Mouse (Mus musculus): ENCODE data around the gene Ppm1l.

Ppm1l gene

DNA sequence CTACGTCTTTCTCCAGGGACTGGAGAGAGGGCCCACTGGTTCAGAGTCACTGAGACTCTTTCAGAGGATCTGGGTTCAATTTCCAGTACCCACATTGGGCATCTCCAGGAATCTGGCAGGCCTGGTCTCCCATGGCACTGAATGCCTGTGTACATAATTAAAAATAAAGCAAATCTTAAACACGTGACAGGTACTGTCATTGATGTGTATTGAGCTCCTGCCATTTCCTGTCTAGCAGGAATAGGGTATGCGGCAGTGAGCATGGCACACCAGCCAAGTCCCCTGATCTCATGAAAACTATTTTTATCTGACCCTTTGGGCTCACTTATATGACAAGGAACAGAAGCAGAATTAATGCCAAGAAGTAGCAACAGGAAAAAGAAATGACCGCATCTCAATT is 110.6 kb downstream of the Ppm1l start:
- in situ Hi-C loops (cut with MboI; ENCODE audit: low sequenced_read_pairs) = no loop called here

DNA sequence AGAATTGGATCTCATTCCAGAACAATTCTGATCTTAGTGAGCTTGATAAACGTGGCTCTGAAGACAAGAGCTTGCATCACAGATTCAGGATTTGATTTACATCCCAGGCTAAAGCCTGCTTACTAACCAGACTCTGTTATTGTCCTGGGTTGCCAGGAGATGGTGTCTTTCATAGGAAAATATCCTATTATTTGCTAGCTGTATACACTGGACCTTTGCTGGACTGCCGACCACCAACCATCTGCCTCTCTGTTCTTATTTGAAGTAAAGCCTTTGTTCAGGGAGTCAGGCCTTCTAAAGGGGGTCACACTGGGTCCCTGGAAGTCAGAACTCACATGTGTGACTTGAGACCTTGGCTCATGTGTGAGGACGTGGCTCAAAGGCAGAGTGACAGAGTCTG is 111.6 kb downstream of the Ppm1l start:
- in situ Hi-C loops (cut with MboI; ENCODE audit: low sequenced_read_pairs) = no loop called here

DNA sequence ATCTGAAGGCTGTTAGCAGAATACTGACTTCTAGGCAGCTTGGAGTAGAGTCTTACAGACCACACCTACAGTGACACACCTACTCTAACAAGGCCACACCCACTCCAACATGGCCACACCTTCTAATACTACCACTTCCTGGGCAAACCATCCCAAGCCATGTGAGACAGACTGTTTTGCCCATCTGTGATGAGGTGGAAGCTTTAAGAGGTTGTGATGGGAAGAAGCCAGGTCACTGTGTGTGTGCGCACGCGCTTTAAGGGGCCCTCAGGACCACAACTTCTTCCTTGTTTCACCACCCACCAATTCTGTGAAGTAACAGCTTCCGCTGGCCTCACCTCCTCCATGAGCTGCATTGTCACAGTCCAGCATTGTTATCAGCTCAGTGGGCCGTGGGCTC is 112.7 kb downstream of the Ppm1l start:
- in situ Hi-C loops (cut with MboI; ENCODE audit: low sequenced_read_pairs) = no loop called here

DNA sequence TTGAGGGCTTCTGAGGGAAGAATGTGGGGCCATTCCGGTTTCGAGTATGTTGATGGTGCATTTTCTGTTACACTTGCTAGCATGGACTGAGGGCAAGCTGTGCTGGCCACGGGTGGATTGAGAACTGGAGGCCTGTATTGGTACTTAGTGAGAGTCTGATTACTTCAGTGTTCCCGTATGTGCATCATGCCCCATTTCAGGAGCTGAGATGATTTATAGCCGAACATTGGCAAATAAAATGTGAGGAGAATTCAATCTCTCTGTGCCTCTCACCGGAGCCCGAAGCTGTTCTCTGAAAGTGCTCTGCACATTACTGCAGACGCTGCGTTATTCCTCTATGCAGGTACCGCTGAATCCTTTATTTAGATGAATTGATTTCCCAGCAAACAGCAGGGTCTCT is 116.9 kb downstream of the Ppm1l start:
- in situ Hi-C loops (cut with MboI; ENCODE audit: low sequenced_read_pairs) = no loop called here

DNA sequence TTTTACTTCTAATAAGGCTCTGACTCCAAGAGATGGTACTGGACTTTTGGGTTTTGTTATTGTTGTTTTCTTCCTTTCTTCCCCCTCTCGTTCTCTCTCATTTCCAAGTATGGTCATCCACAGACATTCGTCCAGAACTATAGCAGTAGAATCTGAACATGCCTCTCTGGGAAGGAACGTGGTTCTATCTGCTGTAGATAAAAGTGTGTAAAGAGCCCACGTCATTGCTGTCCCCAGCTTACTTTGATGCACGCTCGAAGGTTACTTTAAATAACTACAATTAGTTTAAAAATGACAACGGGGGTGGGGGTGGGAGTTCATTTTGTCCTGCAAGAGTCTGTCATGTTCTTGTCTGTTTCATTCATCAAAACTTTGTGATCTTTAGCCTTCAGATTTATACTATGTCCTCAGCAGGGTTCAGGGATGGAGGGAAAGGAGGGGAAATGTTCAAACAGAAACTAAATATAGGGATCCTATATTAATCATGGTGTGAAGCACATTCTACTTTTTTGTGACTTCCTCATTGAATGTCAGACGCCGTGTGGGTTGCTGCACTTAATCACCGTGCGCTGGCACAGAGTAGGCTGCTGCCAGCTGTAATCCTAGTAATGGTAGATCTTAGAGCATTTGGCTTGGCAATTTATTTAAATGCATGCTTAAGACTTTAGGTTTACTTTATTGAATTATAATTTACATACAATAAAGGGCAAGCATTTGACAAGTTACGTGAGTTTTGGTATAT is 122.3 kb downstream of the Ppm1l start:
- in situ Hi-C loops (cut with MboI; ENCODE audit: low sequenced_read_pairs) = no loop called here

DNA sequence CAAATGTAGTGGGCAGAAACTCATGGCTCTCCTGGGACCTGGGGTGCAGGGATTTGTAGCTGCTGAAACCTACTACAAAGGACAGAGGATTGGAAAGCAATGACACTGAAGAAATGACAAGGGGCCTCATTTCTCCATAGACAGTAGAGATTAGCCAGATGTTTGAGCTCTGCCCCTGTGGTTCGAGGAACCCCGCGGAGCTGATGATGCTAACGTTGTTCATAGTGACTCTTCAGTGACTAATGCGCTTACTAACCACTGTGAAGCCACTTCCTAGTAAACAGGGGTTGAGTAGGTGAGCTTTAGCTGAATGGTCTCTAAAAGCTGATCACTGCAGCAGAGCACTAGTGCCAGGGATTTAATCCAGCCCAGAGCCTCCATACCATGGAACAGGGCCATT is 124.1 kb downstream of the Ppm1l start:
- in situ Hi-C loops (cut with MboI; ENCODE audit: low sequenced_read_pairs) = no loop called here

DNA sequence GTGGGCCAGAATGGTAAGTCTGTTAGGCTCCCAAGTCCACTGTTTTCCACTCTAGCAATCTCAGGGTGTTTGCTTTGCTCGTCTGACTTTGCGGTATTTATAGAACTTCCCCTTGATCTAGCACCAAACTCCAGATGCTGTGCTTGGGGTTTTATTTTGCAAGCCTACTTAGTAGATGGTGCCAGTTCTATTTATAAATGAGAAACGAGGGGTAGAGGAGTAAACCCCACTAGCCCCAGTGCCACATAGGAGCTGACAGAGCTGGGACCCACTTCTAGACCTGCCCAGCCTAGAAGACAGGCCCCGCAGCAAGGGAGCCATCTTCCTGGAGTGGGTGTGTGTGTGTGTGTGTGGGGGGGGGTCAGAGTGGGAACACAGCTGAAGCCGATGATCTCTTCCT is 130.3 kb downstream of the Ppm1l start:
- in situ Hi-C loops (cut with MboI; ENCODE audit: low sequenced_read_pairs) = no loop called here

DNA sequence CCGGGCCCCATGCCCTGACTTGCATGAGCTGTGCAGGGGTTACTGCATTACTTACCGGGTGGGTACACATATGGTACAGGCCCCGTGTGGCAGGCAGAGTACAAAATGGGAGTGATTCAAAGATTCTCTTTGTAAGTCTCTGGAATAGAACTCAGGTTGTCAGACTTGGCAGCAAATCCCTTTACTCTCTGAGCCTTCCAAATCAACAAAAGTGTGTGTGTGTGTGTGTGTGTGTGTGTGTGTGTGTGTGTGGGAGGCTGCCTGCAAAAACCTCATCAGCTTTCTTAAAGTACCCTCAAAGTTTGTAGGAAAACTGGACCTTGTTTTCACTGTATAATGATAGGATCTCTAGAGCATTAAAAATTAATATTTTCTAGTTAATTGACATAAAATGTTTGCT is 132.4 kb downstream of the Ppm1l start:
- in situ Hi-C loops (cut with MboI; ENCODE audit: low sequenced_read_pairs) = no loop called here

DNA sequence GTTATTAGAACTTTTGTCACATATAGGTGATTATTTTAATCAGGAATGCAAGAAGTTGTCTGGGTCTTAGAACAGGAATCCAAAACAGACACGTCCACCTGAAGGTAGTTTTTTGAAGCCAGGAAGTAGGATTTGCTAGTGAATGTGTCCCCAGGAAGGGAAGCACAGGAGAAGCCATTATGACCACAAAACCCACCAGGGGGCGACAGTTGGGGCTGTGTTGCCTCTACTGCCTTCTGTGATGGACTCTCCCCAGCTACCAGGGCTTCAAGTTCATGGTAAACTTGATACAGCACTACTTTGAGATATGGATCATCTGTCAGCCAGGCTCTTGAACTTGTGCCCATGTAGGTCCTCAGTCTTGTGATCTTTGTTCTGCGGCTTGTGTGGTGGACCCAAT is 137.7 kb downstream of the Ppm1l start:
- in situ Hi-C loops (cut with MboI; ENCODE audit: low sequenced_read_pairs) = no loop called here

DNA sequence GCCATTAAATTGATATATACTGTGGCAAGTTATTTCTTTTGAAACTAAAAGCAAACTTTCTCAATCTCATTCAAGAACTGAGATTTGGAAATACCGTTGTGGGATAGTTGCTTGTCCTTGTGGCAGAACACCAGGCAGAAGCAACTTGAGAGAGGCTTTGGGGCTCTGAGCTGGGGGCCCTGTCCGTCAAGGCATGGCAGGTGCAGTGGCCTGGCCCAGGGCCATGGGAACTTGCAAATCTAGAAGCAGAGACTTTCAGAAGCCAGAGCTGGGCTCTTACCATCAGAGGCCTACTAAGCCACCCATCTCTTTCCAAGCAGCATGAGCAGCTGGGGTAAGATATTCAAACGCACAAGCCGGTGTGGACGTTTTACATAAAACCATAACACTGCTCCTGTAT is 139.4 kb downstream of the Ppm1l start:
- in situ Hi-C loops (cut with MboI; ENCODE audit: low sequenced_read_pairs) = no loop called here

DNA sequence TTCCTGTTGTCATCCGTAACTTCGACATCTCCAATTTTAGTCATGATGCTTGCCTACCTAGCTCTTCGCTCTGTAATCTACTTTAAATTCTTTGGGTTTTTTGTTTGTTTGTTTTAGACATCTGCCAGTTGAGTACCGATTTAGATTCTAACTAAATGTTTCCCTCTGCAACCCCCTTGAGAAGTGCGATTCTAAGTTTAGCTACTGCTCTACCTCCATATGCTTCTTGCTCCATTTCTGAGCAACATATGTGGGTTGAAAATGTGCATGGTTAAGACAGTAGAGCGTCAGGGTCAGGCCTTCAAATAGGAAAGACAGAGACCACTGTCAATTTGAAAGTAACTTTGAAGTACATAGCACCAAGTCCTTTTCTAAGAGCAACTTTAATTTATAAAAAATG is 142.1 kb downstream of the Ppm1l start:
- in situ Hi-C loops (cut with MboI; ENCODE audit: low sequenced_read_pairs) = no loop called here

DNA sequence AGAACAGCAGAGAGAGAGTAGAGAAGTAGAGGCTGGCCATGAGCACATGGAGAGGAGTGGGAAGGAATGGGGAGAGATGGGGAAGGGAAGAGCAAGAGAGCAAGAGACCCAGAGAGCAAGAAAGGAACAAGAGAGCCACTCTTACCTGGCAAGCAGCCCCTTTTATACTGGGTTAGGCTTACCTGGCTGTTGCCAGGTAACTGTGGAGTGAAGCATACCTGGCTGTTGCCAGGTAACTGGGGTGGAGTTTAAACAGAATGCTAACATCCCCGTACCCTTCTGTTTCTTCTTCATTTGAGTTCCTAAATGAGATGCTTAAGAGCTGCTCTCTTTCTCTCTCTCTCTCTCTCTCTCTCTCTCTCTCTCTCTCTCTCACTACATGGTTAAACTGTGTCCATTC is 145.3 kb downstream of the Ppm1l start:
- in situ Hi-C loops (cut with MboI; ENCODE audit: low sequenced_read_pairs) = no loop called here

DNA sequence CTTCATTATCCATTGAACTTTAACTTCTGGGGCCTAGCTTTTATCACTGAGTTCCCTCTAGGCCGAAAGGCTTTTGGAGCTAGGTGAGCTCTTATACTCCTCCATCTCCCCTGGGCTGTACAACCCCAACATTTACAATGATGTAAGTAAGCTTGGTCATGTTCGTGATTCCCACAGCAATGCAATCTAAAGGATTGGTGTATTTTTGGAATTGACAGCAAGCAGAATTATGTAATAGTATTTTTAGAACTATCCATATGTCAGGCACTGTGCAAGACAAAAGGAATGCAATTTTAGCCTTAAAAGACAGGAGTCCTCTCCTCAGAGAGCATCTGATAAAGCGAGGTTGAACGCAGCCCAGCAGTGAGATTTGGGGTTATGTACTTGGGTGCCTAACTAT is 149.1 kb downstream of the Ppm1l start:
- in situ Hi-C loops (cut with MboI; ENCODE audit: low sequenced_read_pairs) = no loop called here

DNA sequence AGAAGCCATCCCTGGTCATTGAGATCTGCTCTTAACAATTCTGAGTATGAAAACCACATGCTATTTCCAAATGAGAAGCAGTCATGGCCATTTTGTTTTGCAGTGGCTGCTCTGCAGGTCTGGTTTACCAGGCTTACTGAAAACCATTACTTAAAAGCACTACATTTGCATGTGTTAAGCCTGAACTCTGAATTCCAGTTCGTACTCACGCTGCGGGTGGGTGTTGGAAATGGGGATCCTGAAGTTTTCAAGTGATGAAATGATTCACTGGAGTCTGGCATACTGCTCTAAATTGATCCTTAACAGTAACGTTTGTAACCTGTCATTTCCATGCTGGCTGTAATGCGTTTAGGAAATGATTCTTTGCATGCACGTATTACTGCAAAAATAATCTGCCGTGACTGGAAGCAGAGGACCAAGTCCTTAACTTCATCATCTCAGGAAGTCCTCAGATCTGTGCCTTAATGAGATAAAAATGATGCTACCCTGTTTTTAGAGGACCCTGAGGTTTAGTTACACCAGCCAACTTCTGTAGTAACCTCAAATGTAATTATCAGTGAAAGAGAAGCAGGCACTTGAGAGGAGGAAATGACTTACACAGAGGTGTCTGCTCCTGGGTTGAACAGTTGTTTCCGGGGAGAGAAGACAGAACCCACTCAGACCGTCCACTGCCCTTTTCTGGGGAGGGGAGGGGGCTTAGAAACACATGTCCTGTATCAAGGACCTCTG is 151.8 kb downstream of the Ppm1l start:
- in situ Hi-C loops (cut with MboI; ENCODE audit: low sequenced_read_pairs) = no loop called here

DNA sequence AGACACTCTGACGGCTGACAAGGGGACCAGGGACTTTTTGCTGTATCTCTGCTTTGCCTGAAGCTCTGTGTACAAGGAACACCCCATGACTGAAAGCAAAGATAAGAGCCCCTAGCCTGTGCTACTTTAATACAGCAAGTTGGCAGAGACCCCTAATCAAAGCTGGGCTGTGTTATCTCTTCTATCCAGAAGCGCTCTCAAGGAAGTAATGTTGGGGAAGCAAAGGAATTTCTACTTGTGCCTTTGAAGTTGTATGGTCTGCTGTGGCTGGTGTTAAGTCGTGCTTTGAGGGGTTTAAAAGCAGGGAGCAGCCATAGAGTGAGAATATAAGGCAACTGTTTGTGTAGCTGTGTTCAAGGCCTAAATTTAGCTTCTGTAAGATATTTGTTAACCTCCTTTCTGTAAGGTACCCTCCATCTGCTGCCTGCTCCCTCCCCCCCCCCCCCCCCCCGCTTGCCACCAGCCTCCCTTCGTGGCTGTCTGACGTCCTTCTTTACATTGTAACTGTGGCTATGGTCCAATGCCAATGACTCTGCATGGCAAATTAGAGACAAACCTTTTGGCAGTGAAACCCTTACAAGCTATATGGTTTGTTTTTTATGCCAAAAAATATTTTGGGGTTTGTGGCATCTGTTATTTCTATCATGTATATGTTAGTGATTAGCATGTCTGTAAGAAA is 152.9 kb downstream of the Ppm1l start:
- in situ Hi-C loops (cut with MboI; ENCODE audit: low sequenced_read_pairs) = no loop called here

DNA sequence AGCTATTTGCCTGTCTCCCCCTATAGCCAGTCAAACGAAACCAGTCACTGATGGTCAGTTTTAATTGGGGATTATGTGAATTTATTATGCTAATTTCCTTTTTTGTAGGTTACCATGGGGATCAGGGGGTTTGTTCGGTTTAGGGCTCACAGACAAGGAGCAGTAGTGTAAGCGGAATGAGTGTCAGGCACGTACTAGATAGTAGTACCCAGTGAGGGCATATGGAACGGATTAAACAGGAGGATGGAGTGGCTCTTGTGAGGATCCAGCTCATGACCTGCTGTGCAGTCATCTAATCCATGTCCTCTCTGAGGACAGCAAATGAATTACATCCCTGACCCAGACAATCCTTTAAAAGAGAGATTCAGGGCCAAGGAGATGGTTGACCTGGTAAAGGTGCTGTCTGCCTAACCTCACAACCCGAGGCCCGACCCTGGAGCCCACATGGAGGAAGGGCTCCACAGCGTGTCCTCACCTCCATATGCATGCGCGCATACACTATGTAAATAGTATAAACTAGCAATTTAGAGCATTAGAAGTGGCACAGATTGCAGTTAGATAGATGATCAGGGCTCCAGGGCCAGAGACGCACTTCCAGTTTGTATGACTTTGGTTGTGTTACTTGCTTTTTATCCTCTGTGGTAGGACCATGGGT is 153.6 kb downstream of the Ppm1l start:
- in situ Hi-C loops (cut with MboI; ENCODE audit: low sequenced_read_pairs) = no loop called here

DNA sequence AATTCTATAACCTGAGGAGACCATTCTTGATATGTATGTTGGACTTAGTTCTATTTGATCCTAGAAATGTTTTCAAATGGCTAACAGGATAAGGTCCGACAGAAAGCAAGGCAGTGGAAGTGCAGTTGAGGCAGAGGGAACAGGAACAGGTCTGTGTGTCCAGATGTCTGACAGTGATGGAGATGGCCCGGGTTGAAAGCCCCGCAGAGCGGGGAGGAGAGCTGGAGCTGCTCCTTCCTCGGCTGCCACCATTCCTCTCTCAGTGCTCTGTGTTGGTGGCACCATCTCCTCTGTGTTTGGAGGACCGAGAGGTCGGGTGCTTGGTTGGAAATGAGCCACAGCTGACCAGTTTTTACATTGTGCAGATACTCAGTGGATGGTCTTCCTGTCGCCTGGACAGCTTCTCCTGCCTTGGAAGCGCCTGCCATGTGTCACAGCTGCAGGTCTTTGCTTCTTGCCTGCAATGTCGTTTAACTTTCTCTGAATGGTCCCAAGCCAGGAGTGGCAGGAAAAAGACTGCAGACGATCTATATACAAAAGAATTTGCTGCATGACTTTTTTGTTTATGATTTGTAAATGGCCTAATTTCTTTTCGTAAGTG is 159.3 kb downstream of the Ppm1l start:
- in situ Hi-C loops (cut with MboI; ENCODE audit: low sequenced_read_pairs) = no loop called here

DNA sequence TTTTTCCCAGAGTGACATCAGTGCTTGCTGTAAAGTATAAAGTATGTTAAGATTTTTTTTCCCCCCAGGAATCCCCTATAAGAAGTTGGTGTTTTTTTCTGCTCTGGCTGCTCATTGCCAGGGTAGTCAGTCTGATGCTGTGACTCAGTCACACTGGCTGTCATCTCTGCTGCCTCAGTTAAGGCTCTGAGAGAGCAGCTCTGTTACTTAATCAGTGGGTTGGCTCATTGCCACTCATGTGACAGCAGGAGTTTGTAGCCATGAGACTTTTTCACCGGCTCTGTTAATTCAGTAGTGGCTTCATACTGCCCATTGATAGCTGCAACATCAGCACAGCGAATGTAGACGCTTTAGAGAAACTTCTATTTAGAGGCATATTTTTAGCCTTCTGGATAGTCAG is 163.3 kb downstream of the Ppm1l start:
- in situ Hi-C loops (cut with MboI; ENCODE audit: low sequenced_read_pairs) = loop anchor here (10.0 kb wide), 1 partner anchor 235 kb away; no protein-coding TSS in a partner anchor

DNA sequence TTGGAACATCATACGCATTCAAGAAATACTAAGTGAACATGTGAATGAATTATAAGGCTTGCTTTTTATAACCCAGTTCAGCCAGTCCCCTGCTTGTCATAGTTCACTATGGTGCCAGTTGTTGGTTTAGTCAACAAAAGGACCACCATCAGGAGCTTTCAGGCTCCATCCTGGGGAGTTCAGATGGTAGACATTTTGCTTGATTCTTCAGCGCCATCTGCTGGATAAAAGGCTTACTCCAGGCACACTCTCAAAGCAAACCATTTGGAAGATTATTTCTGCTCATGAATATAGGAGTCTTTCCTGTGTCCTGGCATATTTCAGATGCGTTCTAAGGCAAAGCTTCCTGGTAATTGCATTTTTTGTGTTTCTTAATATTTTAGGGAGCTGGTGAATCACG is 165.2 kb downstream of the Ppm1l start:
- in situ Hi-C loops (cut with MboI; ENCODE audit: low sequenced_read_pairs) = loop anchor here (10.0 kb wide), 1 partner anchor 237 kb away; no protein-coding TSS in a partner anchor

DNA sequence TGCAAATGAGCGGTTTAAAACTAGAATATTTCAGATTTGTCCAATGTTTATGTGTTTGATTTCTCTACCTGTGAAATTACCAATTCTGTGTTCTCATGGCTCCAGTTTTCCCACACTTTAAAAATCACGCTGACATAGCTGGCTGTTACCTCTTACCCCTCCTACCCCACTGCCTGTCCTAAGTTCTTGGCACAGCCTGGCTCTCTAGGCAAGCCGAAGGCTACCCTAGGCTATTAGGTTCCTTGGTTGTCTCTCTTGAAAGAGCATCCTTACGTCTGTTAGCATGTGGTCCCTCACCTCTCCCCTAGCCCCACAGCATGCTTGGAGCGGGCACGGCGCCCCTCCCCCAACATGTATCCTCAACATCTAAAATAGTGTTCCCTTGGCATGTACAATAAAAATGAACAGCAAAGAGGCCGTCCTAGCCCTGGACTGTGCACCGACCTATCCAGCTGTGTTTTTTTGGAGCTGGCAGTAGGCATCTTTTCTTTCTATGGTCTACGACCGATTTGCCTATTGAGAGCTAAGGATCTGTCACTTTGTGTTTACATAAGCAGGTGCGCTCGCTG is 167.4 kb downstream of the Ppm1l start:
- in situ Hi-C loops (cut with MboI; ENCODE audit: low sequenced_read_pairs) = loop anchor here (10.0 kb wide), 1 partner anchor 239 kb away; no protein-coding TSS in a partner anchor

DNA sequence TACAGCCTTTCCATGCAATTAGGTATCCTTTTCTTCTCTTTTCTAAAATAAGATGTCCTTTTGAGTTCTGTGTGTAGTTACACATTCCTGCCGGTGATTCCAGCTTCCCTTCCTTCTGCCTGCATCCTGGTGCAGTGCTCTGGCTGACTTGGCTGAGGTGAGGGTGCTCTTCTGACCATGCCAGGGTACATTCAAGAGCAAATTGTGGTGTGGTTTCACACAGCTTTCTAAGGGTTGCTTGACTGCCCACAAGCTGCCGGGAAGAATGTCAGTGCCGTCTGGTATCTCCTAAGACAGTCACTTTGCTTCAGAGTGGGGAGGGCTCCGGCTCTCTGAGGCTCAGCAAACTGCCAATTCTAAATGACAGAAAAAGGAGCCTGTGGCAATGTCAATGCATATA is 167.9 kb downstream of the Ppm1l start:
- in situ Hi-C loops (cut with MboI; ENCODE audit: low sequenced_read_pairs) = loop anchor here (10.0 kb wide), 1 partner anchor 240 kb away; no protein-coding TSS in a partner anchor
